Mouse (Mus musculus) lung, postnatal 25 days (tissue): ENCODE data around the gene Snrpd2.

Source experiments
- DNase-seq: peaks from one replicate; pipeline ENCODE4 v3.0.0; 2022; ENCODE audit warnings: low spot score

The Snrpd2 gene

GRCm38 (mm10) chr7:19149626-19150025 is at the start of gene Snrpd2:
Snrpd2 (plus strand) TSS chr7:19149722.
- peak; percentile 95 for DNase-seq

GRCm38 (mm10) chr7:19100290-19100689 is 49.2 kb upstream of the Snrpd2 start:
- no peak for DNase-seq

GRCm38 (mm10) chr7:19103741-19104140 is 45.8 kb upstream of the Snrpd2 start:
- no peak for DNase-seq

GRCm38 (mm10) chr7:19104486-19104885 is 45.0 kb upstream of the Snrpd2 start:
- DNase-seq, result no peak

- DNase-seq, result no peak
Observed at GRCm38 (mm10) chr7:19107436-19107835, 42.1 kb upstream of the Snrpd2 start.

- no peak for DNase-seq
Observed at GRCm38 (mm10) chr7:19109565-19109964, 40.0 kb upstream of the Snrpd2 start.

- peak; percentile 42 for DNase-seq
Observed at GRCm38 (mm10) chr7:19118028-19118771, 31.3 kb upstream of the Snrpd2 start, which contains the start of gene Gm4969. Gm4969 (minus strand) TSS chr7:19118368.

- no peak for DNase-seq
Observed at GRCm38 (mm10) chr7:19119083-19119482, 30.4 kb upstream of the Snrpd2 start.

GRCm38 (mm10) chr7:19119631-19120429 is 29.7 kb upstream of the Snrpd2 start, which contains the start of gene Fbxo46:
Fbxo46 (plus strand) TSS chr7:19119859.
- peak; percentile 98 for DNase-seq

GRCm38 (mm10) chr7:19121686-19122085 is 27.8 kb upstream of the Snrpd2 start:
- no peak for DNase-seq

GRCm38 (mm10) chr7:19124713-19125112 is 24.8 kb upstream of the Snrpd2 start:
- DNase-seq, result no peak

GRCm38 (mm10) chr7:19127744-19128143 is 21.8 kb upstream of the Snrpd2 start:
- no peak for DNase-seq

- DNase-seq, result no peak
Observed at GRCm38 (mm10) chr7:19129396-19129795, 20.1 kb upstream of the Snrpd2 start.

GRCm38 (mm10) chr7:19130657-19131056 is 18.9 kb upstream of the Snrpd2 start:
- no peak for DNase-seq

GRCm38 (mm10) chr7:19131324-19131848 is 18.1 kb upstream of the Snrpd2 start:
- peak; percentile 98 for DNase-seq

- no peak for DNase-seq
Observed at GRCm38 (mm10) chr7:19136168-19136567, 13.4 kb upstream of the Snrpd2 start.

- DNase-seq, result no peak
Observed at GRCm38 (mm10) chr7:19136673-19137334, 12.7 kb upstream of the Snrpd2 start.

GRCm38 (mm10) chr7:19137380-19137779 is 12.1 kb upstream of the Snrpd2 start:
- DNase-seq, result no peak

- no peak for DNase-seq
Observed at GRCm38 (mm10) chr7:19146793-19147192, 2.7 kb upstream of the Snrpd2 start.

- no peak for DNase-seq
Observed at GRCm38 (mm10) chr7:19147497-19148045, 2.0 kb upstream of the Snrpd2 start.

- DNase-seq, result no peak
Observed at GRCm38 (mm10) chr7:19148180-19148874, 1.2 kb upstream of the Snrpd2 start.
